Mouse (Mus musculus): ENCODE results near the gene Ilk.
"Not testable (repeated sequence)": the region's sequence is repeated elsewhere in the genome, so short reads cannot be mapped to it uniquely, and the experiment has no call there.

Gene Ilk

GRCm38 (mm10) chr7:105741978-105742377 is 5.6 kb downstream of the Ilk start:
- in situ Hi-C loops (cut with MboI; ENCODE audit: low pct_unique_long_range_greater_than_20kb in 1 of 2, low sequenced_read_pairs in 2 of 2, unreplicated experiment in 1 of 2) = no loop called here

- in situ Hi-C loops (cut with MboI; ENCODE audit: low pct_unique_long_range_greater_than_20kb in 1 of 2, low sequenced_read_pairs in 2 of 2, unreplicated experiment in 1 of 2) = not testable (repeated sequence)
Observed at GRCm38 (mm10) chr7:105742539-105743215, 6.3 kb downstream of the Ilk start.

GRCm38 (mm10) chr7:105743246-105743925 is 7.0 kb downstream of the Ilk start:
- in situ Hi-C loops (cut with MboI; ENCODE audit: low pct_unique_long_range_greater_than_20kb in 1 of 2, low sequenced_read_pairs in 2 of 2, unreplicated experiment in 1 of 2) = not testable (repeated sequence)

- in situ Hi-C loops (cut with MboI; ENCODE audit: low pct_unique_long_range_greater_than_20kb in 1 of 2, low sequenced_read_pairs in 2 of 2, unreplicated experiment in 1 of 2) = no loop called here
Observed at GRCm38 (mm10) chr7:105743926-105744590, 7.7 kb downstream of the Ilk start, which contains the start of gene Taf10. Gene Taf10 (minus strand): TSS chr7:105744361.

GRCm38 (mm10) chr7:105747776-105748175 is 11.4 kb downstream of the Ilk start:
- in situ Hi-C loops (cut with MboI; ENCODE audit: low pct_unique_long_range_greater_than_20kb in 1 of 2, low sequenced_read_pairs in 2 of 2, unreplicated experiment in 1 of 2) = loop anchor here in 1 of 2 experiments (5.0 kb wide), 1 partner anchor 60 kb away; no protein-coding TSS in a partner anchor

- in situ Hi-C loops (cut with MboI; ENCODE audit: low pct_unique_long_range_greater_than_20kb in 1 of 2, low sequenced_read_pairs in 2 of 2, unreplicated experiment in 1 of 2) = no loop called here
Observed at GRCm38 (mm10) chr7:105751491-105752433, 15.4 kb downstream of the Ilk start, which contains the start of gene Tpp1. Gene Tpp1 (minus strand): TSS chr7:105752235.

- in situ Hi-C loops (cut with MboI; ENCODE audit: low pct_unique_long_range_greater_than_20kb in 1 of 2, low sequenced_read_pairs in 2 of 2, unreplicated experiment in 1 of 2) = no loop called here
Observed at GRCm38 (mm10) chr7:105752716-105753115, 16.3 kb downstream of the Ilk start.

GRCm38 (mm10) chr7:105753281-105753680 is 16.9 kb downstream of the Ilk start:
- in situ Hi-C loops (cut with MboI; ENCODE audit: low pct_unique_long_range_greater_than_20kb in 1 of 2, low sequenced_read_pairs in 2 of 2, unreplicated experiment in 1 of 2) = no loop called here

GRCm38 (mm10) chr7:105761813-105762484 is 25.6 kb downstream of the Ilk start:
- in situ Hi-C loops (cut with MboI; ENCODE audit: low pct_unique_long_range_greater_than_20kb in 1 of 2, low sequenced_read_pairs in 2 of 2, unreplicated experiment in 1 of 2) = no loop called here

GRCm38 (mm10) chr7:105762517-105763270 is 26.3 kb downstream of the Ilk start:
- in situ Hi-C loops (cut with MboI; ENCODE audit: low pct_unique_long_range_greater_than_20kb in 1 of 2, low sequenced_read_pairs in 2 of 2, unreplicated experiment in 1 of 2) = no loop called here

GRCm38 (mm10) chr7:105764331-105764730 is 27.9 kb downstream of the Ilk start:
- in situ Hi-C loops (cut with MboI; ENCODE audit: low pct_unique_long_range_greater_than_20kb in 1 of 2, low sequenced_read_pairs in 2 of 2, unreplicated experiment in 1 of 2) = no loop called here

- in situ Hi-C loops (cut with MboI; ENCODE audit: low pct_unique_long_range_greater_than_20kb in 1 of 2, low sequenced_read_pairs in 2 of 2, unreplicated experiment in 1 of 2) = no loop called here
Observed at GRCm38 (mm10) chr7:105767729-105768165, 31.4 kb downstream of the Ilk start.

- in situ Hi-C loops (cut with MboI; ENCODE audit: low pct_unique_long_range_greater_than_20kb in 1 of 2, low sequenced_read_pairs in 2 of 2, unreplicated experiment in 1 of 2) = no loop called here
Observed at GRCm38 (mm10) chr7:105769959-105770358, 33.6 kb downstream of the Ilk start.

GRCm38 (mm10) chr7:105772331-105772730 is 35.9 kb downstream of the Ilk start:
- in situ Hi-C loops (cut with MboI; ENCODE audit: low pct_unique_long_range_greater_than_20kb in 1 of 2, low sequenced_read_pairs in 2 of 2, unreplicated experiment in 1 of 2) = no loop called here

GRCm38 (mm10) chr7:105773041-105773440 is 36.6 kb downstream of the Ilk start:
- in situ Hi-C loops (cut with MboI; ENCODE audit: low pct_unique_long_range_greater_than_20kb in 1 of 2, low sequenced_read_pairs in 2 of 2, unreplicated experiment in 1 of 2) = no loop called here

- in situ Hi-C loops (cut with MboI; ENCODE audit: low pct_unique_long_range_greater_than_20kb in 1 of 2, low sequenced_read_pairs in 2 of 2, unreplicated experiment in 1 of 2) = no loop called here
Observed at GRCm38 (mm10) chr7:105774661-105775060, 38.3 kb downstream of the Ilk start.

- in situ Hi-C loops (cut with MboI; ENCODE audit: low pct_unique_long_range_greater_than_20kb in 1 of 2, low sequenced_read_pairs in 2 of 2, unreplicated experiment in 1 of 2) = no loop called here
Observed at GRCm38 (mm10) chr7:105776026-105776425, 39.6 kb downstream of the Ilk start.
